Mouse (Mus musculus) mouse trophoblast stem cell (cell line): ENCODE measurements around the gene Tmco3.

Experiments
- in situ Hi-C, 2 experiments: fragments of 300-500 bp; cut with MseI, MboI; formaldehyde crosslinking; loops; 2 replicates in 1 of 2; 3 replicates in 1 of 2; pipeline ENCODE4 v1.15.1; 2025

The Tmco3 gene

GRCm38 (mm10) chr8:13287692-13288623, at the start of gene Tmco3, which contains the start of gene Dcun1d2:
TSS of gene Tmco3 (plus strand) at chr8:13288190.
TSS of gene Dcun1d2 (minus strand) at chr8:13288131.
- in situ Hi-C loops = no loop called here

- in situ Hi-C loops = loop anchor here in 1 of 2 experiments (25.0 kb wide), 1 partner anchor 253 kb away; no protein-coding TSS in a partner anchor
These were observed 47.9 kb upstream of the Tmco3 start for GRCm38 (mm10) chr8:13240055-13240454.

DNA sequence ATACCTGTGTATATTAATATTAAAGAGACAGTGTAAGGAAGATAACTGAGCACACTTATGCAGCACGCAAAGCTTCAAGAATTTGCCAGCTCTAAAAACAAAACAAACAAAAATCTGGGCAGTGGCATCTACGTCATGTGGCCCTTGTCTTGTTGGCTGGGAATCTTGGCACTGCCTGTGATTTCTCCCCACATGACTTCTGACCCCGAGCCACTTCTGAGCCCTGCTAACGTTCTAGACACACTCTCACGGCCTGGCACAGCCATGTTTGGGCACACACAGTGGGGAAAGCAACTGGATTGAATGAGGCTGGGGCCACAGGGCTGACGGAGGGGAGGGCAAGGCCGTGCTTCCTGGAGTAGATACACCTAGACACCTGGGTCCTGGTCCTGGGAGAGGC, 47.3 kb upstream of the Tmco3 start:
- in situ Hi-C loops = loop anchor here in 1 of 2 experiments (25.0 kb wide), 1 partner anchor 253 kb away; no protein-coding TSS in a partner anchor

- in situ Hi-C loops = loop anchor here in 1 of 2 experiments (25.0 kb wide), 1 partner anchor 256 kb away; no protein-coding TSS in a partner anchor
These were observed 44.8 kb upstream of the Tmco3 start for GRCm38 (mm10) chr8:13242985-13243870.

DNA sequence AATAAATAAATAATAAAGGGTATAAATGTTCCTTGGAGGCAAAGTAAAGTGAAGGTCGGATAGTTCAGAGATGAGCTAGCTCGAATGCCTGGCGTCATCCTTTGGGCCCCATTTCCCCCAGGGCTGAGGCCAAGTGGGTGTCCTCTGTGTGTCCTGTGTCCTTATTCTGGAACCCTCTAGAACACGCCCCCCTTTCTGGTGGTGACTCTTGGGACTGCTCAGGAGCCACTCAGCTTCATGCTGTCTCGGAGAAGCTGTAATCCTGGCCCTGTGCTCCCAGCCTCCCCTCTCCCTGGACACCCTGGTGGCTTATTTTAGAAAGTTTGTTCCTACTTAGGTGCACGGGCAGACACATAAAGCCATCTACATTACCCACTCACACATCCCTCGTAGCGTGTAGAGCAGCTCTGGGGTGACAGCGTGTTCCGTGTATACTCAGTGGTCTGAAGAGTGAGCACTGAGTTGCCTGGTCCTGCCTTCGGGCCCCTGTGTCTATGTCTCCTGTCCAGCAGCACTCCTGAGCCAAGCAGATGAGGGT, 43.6 kb upstream of the Tmco3 start:
- in situ Hi-C loops = loop anchor here in 1 of 2 experiments (25.0 kb wide), 1 partner anchor 257 kb away; no protein-coding TSS in a partner anchor

DNA sequence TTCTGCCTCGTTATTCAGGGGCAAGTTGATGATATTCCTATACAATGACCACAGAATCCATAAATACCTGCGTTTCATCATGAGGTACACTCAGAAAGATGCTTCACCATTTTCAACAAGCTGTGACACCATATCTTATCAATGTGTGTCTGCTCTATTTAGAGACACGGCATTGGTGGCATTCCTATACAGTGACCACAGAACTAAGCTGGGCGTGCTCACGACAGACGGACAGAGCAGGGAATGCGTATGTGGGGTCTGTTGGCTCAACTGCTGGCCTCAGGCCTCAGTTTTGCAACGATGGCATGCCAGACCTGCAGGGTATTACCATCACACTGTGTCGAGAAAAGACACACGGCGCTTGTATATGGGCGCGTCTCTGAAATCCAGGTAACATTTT, 35.2 kb upstream of the Tmco3 start:
- in situ Hi-C loops = no loop called here

DNA sequence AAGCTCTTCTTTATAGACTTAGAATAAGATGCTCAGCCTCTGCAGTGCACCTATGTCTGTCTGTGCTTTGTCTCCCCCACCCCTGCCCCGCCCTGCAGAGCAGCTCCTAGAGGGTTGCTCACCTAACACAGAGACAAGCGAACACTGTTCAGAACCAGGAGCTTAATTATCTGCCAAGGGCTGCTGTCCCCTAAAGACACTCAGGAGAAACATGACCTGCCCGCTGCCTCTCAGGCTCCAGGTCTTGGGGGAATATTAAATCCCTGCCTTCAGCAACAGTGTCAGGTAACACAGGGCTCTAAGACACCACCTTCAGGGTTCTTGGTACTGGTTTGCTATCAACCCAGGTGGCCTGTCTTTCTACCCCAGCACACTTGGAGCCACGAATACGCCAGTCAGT, 34.6 kb upstream of the Tmco3 start:
- in situ Hi-C loops = no loop called here

DNA sequence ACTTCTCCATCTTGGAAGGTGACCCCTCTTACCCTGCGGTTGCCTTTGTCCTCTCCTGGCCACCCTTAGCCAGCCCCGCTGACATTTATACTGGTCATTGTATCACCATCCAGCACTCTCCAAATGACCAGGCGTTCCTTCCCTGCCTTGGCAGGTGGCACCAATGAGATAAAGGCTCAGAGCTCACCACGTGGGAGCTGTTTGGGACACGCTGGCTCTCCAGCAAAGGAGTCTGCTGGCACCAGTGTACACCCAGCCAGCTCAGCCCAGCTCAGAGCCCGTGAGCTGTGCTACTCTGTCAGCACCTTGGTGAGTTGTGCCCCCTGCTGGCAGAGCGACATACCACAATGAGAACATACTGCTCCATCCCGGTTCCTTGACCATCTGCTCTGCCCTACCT, 34.0 kb upstream of the Tmco3 start, which contains the start of gene Adprhl1:
Adprhl1 (minus strand) TSS at position 144 of the 400 bp plus-strand sequence.
- in situ Hi-C loops = no loop called here

- in situ Hi-C loops = no loop called here
These were observed 24.6 kb upstream of the Tmco3 start for GRCm38 (mm10) chr8:13263376-13263775.

DNA sequence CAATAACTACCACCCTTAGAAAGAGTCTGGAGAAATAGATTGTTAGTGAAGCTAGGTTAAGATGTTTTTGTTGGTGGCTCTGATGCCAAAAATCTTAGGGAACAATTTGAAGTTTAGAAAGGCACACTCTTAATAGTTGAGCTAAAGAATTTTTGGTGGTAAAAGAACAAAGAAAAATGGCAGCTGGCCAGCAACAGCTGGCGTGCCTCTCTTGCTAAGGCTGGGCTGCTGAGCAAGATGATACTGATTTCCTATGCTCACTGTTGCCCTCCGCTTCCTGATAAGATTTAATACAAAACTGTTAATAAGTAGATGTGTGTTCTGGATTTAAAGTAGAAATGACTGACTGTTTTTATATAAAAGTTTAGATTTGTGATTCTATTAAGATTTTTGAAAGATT, 20.4 kb upstream of the Tmco3 start:
- in situ Hi-C loops = no loop called here

DNA sequence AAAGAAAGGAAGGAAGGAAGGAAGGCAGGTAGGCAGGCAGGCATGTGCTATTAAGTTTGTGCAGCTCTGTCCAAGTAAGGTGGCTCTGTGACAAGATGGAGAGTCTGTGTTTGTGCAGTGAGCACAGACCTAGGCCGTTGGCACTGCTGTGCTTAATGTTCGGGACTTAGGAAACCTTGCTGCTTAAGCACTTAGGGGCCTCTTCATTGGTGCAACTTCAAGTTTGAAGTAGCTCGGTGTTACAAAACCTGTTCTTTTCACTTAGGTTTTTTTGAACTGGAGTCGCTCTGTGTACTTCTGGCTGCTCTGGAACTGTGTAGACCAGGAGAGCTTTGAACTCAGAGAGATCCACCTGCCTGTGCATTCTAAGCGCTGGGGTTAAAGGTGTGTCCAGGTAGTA, 15.2 kb upstream of the Tmco3 start:
- in situ Hi-C loops = no loop called here

DNA sequence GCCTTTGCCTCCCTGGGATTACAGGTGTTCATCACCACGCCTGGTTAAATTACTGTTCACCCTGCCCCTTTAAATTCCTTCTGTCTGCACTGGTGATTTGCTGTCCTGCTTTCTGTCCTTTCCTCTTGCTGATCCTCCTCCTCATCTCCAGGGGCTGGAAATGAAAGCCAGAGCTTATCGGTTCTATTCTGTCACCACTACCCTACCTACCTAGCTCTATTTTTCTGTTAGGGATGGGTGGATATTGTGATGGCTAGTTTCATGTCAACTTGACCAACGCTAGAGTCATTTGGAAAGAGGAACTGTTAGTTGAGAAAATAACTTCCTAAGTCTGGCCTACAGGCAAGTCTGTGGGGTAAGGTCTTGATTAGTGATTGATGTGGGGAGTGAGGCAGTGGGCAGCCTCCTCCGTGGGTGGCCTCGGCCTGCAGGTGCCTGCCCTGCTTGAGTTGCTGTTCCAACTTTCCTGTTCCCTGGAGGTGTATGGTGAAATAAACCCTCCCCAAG, 11.0 kb upstream of the Tmco3 start:
- in situ Hi-C loops = no loop called here

DNA sequence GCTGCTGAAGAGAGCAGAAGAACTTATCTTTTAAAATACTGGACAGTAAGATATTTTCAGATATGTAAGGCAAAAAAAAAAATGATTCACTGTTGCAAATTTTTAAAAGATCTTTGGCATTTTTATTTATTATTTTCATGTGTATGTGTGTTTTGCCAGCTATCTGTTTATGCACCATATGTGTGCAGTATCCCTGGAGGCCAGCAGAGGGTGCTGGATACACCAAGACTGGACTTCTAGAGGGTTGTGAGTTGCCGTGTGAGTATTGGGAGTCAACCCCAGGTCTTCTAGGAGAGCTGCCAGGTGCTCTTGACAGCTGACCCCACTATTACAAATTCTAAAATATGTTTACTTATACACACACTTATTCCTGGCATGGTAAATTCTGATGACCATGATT, 4.8 kb upstream of the Tmco3 start:
- in situ Hi-C loops = no loop called here

DNA sequence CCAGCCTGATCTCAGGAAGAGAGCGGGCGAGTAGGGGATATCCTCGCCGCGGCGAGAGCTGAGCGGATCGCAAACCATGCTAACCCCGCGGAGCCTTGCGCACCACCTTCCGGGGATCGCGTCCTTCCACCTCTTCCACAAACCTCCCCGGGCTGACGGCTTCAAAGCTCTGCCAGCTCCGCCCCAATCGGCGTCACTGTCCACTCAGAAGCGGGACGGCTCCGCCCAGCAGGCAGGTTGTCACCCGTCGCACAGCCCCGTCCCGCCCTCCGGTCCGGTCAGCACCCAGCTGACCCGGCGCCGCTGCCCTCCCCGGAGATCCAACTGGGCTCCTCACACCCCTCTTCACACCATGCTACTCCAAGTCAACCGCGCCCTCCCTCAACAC, 692 bp upstream of the Tmco3 start:
- in situ Hi-C loops = no loop called here

- in situ Hi-C loops = no loop called here
These were observed 656 bp downstream of the Tmco3 start for GRCm38 (mm10) chr8:13288646-13289045.

GRCm38 (mm10) chr8:13292364-13292763, 4.4 kb downstream of the Tmco3 start:
- in situ Hi-C loops = no loop called here

- in situ Hi-C loops = no loop called here
These were observed 5.9 kb downstream of the Tmco3 start for GRCm38 (mm10) chr8:13293677-13294470.

- in situ Hi-C loops = no loop called here
These were observed 11.6 kb downstream of the Tmco3 start for GRCm38 (mm10) chr8:13299571-13299970.

GRCm38 (mm10) chr8:13301036-13301435, 13.0 kb downstream of the Tmco3 start:
- in situ Hi-C loops = no loop called here

DNA sequence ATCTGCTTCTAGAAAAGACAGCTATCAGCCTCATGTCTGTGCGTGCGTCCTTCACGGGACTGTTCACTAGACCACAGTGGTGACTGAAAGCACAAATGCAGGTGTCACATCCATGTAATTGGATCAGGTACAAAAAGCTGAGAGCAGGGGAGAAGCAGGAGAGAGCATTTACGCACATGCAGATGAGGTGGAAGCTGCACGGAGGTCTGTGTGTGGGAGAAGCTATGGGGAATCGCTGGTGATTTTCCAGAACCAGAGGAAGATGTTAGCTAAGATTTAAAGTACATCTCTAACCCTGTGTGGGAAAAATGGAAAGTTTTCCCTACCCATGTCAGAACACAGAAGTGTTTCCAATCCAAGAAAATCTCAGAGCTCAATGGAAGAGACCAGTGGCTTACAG, 17.5 kb downstream of the Tmco3 start:
- in situ Hi-C loops = no loop called here

DNA sequence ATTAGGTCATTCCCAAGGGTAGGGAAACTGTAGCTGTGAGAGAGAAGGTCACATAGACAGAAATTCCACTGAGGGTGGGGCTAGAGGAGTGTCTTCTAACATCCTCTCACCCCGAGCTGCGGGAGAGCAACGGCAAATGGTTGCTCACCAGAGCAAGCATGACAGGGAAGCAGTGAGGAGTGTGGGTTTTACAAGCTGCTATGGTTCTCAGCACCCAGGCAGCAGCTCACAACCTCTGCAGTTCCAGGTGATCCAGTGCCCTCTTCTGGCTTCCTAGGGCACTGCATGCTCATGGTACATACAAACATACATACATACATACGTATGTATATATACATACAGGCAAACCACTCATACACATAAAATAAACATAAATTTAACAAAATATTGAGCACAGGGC, 17.9 kb downstream of the Tmco3 start:
- in situ Hi-C loops = no loop called here
